ENCODE assay signal across 8 mouse cellular contexts in the genomic region with DNA sequence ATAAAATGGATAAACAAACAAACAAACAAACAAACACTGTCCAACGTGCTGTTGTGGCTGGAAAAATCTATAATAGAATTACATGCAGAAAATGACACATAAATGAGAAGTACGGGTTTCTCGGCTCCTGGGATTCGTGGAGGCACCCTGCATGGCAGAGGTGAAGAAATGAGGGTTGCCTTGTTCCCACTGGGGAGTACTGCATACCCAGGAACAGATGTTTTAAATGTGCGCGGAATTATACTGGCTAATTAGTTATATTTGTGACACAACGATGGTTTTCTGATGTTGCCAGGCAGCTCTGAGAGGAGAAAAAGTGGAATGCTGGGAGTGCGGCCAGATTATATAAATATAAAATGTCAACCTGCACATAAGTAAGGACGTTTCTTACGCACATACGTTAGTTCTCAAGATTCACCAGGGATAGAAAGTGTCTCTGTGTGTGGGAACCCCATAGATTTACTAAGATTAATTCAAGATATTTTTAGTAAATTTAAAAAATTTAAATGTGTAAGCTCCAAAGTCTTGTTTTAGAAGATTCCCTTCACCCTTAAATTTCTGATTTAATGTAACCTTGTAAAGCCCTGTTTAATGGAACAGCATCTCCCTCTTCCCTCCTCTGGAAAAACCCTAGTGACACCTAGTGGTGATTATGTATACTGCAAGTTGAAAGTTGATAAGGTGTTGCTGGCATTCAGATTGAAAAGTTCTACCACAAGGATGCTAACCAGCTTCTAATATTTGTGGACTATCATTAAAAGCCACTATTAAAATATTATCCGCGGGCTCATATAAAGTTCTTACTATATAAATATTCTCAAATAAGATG. TPM values are rescaled to one million over a fixed set of nuclear protein-coding genes. Genes with fewer than 3 reads are reported as not detected.
DNase-seq lines count a peak whose midpoint lies in the region; ATAC-seq lines count a peak whose summit lies in the region.

No protein-coding gene starts in this region.

- DNase-seq in frontal cortex, postnatal 25 days (ENCODE audit: low spot score in 2 of 2), result no peak
- DNase-seq in ZHBTc4 (ENCODE audit: low read depth, low spot score), result peak; percentile 69
- DNase-seq in forelimb bud, embryonic 11.5 days (ENCODE audit: low read depth, low spot score), result peak; percentile 76
- DNase-seq in naive thymus-derived CD4-positive, alpha-beta T cell, adult 2 months (ENCODE audit: low read depth), result peak; percentile 75
- DNase-seq in spleen, postnatal 10 days (ENCODE audit: low spot score in 2 of 2), result no peak

- H3K27ac ChIP-seq in neural tube, embryonic 13.5 days (replicated peaks), result no peak overlapping the region
- no peak overlapping the region for H3K27ac ChIP-seq in neural tube, embryonic 15.5 days (replicated peaks)

- H3K4me2 ChIP-seq in neural tube, embryonic 13.5 days, result no peak overlapping the region
- H3K4me2 ChIP-seq in neural tube, embryonic 15.5 days, result no peak overlapping the region

- no peak overlapping the region for H3K4me3 ChIP-seq in neural tube, embryonic 13.5 days
- H3K4me3 ChIP-seq in neural tube, embryonic 15.5 days (replicated peaks), result no peak overlapping the region

- H3K4me1 ChIP-seq in neural tube, embryonic 13.5 days (replicated peaks), result no peaks in the 10 kb centered on the region
- no peaks in the 10 kb centered on the region for H3K4me1 ChIP-seq in neural tube, embryonic 15.5 days

- H3K36me3 ChIP-seq in neural tube, embryonic 13.5 days, result no peaks in the 10 kb centered on the region
- no peaks in the 10 kb centered on the region for H3K36me3 ChIP-seq in neural tube, embryonic 15.5 days

- 0 out of 2 replicates have a peak, but pooled peaks cover 4% of the 10 kb centered on the region for H3K9me3 ChIP-seq in neural tube, embryonic 13.5 days
- no peaks in the 10 kb centered on the region for H3K9me3 ChIP-seq in neural tube, embryonic 15.5 days (replicated peaks)

- WGBS in neural tube, embryonic 13.5 days, result 61% methylated on average over 13 of the region's 13 CpGs
- WGBS in neural tube, embryonic 15.5 days, result 53% methylated on average over 13 of the region's 13 CpGs

- ATAC-seq in frontal cortex, adult (ENCODE audit: low TSS enrichment), result peak; percentile 86
- peak; percentile 59; the same call in 1 of the 2 replicates for ATAC-seq in neural tube, embryonic 13.5 days (ENCODE audit: low read depth)
- no peak for ATAC-seq in neural tube, embryonic 15.5 days (ENCODE audit: low FRiP score)

- H3K9ac ChIP-seq in neural tube, embryonic 13.5 days, result no peak overlapping the region
- no peak overlapping the region for H3K9ac ChIP-seq in neural tube, embryonic 15.5 days (replicated peaks)

- H3K27me3 ChIP-seq in neural tube, embryonic 13.5 days, result no peaks in the 10 kb centered on the region
- H3K27me3 ChIP-seq in neural tube, embryonic 15.5 days (replicated peaks), result no peaks in the 10 kb centered on the region

RNA-seq across cellular contexts. Expression of a gene that starts 53.5 kb away (rescaled TPM):
- polyA plus RNA-seq in neural tube, embryonic 13.5 days (2015; fragmentation: Nextera tagmentation; extraction: Ambion mirVana), result 16.0 and 17.9 TPM in 2 replicates
- 14.9 and 15.3 TPM in 2 replicates for polyA plus RNA-seq in neural tube, embryonic 15.5 days (2015; fragmentation: Nextera tagmentation; extraction: Ambion mirVana)

RNA-seq across cellular contexts. Expression of a gene that starts 56.3 kb away (rescaled TPM):
- polyA plus RNA-seq in neural tube, embryonic 13.5 days (2015; fragmentation: Nextera tagmentation; extraction: Ambion mirVana), result 242 and 259 TPM in 2 replicates
- 286 and 340 TPM in 2 replicates for polyA plus RNA-seq in neural tube, embryonic 15.5 days (2015; fragmentation: Nextera tagmentation; extraction: Ambion mirVana)

Comparison
In these comparisons a context has a peak if more than half of its experiments do, and no peak if none do; other contexts are left out.
1. DNase-seq: peak in ZHBTc4 (single experiment), forelimb bud, embryonic 11.5 days (single experiment) and naive thymus-derived CD4-positive, alpha-beta T cell, adult 2 months (single experiment); none in frontal cortex, postnatal 25 days (0 of 2) and spleen, postnatal 10 days (0 of 2).